Mouse (Mus musculus): ENCODE results near the gene Ddah1.
"Not testable (repeated sequence)": the region's sequence is repeated elsewhere in the genome, so short reads cannot be mapped to it uniquely, and the experiment has no call there.

Ddah1 gene

DNA sequence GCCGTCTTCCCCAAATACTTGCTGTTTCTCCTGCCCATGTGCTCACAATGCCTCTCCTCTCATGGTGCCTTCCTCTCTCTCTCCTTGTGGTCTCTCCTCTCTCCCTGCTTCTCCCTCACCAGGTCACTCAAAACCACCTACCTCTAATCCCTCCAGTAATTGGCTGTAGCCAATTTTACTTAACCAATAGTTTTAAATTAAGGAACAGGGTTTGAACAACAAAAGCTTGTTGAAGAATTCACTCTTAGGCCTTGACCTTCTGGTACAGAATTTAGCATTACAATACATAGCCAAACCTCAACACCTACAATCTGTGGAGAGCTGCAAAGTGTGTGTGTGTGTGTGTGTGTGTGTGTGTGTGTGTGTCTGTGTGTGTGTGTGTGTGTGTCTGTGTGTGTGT is 114.8 kb downstream of the Ddah1 start:
- no peak for DNase-seq

DNA sequence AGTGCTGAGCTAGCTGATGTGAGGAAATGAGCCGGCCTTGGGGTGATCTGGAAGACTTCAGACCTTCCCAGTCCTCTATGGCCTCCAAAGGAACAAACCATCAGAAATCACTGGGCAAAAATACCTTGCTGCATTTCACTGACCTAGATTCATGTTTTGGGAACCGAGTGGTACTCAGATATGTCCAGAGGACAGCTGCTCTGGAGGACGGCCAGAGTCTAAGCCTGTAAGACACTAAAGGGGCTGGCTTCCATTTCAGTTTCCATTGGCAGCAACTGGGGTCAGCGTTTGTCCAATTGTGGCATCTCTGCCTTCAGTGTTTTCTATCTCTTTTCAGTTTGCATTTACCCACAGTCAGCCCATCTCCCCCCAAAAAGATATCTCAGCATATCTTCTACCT is 115.7 kb downstream of the Ddah1 start:
- DNase-seq: peak in 1 of 2 experiments; percentile 44

DNA sequence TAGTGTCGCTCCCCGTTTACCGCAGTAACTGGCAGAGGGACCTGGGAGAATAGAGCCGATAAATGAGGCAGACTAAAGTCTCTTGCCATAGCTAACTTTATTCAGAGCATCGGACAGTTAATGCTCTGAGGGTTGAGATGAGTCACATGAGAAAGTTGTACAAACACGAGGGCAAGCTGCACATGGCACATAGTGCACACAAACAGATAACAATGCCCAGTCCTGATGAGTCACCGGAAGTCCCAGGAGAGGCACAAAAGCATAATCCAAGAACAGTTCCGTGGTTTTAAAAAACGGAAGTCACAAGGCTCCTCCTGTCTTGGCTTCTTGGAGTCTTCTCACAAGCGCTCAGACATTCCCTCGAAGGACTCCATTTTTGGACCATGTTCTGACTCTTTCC is 117.6 kb downstream of the Ddah1 start:
- no peak for DNase-seq

DNA sequence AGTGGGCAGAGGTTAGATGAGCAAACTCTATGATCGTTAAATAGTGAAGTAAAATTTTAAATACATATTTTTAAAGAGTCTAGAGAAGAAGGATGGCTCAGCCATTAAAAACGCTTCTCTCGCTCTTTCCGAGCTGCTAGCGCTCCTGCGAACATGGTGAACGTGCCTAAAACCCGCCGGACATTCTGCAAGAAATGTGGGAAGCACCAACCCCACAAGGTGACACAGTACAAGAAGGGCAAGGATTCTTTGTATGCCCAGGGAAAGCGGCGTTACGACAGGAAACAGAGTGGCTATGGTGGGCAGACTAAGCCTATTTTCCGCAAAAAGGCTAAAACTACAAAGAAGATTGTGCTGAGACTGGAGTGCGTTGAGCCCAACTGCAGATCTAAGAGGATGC is 120.4 kb downstream of the Ddah1 start:
- not testable (repeated sequence) for DNase-seq

DNA sequence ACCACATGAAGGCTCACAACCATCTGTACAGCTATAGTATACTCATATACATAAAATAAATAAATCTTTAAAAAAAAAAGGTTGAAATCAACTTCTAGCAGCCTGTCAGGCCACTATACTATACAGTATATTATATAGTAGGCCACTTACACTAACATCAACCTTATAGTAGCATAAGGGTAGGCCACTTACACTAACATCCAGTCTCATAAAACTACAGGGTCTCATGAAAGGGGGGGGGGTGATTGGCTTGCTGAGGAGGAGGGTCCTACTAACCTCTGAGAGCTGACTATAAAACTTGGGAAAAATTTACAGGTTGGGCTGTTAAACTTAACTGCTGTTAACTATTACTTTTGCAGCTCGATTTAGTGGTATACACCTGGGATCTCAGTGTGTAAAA is 121.9 kb downstream of the Ddah1 start:
- DNase-seq: no peak

DNA sequence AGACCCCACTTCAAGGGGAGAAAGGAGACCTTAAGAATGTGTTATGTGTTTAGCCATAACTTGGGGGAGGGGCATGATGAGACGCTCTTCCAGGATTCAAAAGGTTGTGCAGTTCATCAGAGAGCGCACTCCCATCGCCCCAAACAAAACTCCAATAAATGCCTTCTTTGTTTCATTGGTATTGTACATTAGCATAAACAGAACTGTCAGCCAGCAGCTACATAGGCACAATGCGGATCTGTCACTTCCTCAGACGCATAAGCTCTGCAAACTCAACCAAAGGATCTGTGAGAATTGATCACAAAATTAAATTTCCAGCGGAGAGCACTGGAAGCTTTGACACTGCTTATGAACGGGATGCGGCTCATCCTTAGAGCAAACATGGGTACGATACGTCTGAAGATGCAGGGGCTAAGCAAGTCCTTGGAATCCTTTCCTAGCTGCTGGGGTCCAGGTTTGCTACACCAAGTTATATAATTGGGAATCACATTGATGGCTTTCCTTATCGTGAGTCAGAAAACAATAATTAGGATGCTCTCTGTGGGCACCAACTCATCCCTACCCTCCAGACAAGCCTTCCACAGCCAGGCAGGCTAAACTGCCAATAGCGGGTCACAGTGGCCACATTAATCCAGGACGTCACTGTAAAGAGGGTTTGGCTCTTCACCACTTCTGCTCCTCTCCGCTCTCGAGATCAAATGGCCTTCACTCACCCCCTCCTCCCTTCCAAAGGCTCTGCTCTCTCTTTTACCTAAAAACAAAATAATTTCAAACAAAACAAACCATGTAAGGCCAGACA is 123.8 kb downstream of the Ddah1 start:
- no peak for DNase-seq

DNA sequence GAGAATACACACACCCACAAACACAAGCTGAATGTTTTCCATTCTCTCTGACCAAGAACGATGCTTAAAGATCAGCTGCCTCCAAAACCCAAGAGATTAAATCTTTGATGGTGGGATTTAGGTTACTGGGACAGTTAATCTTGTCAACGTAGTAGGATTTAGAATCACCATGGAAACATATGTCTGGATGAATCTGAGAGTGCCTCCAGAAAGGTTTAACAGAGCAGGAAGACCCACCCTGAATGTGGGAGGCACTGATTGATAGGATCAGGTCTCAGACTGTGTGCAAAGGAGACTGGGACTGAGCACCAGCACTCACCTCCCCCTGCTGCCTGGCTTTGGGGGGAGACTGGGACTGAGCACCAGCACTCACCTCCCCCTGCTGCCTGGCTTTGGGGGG is 124.8 kb downstream of the Ddah1 start:
- DNase-seq: no peak

DNA sequence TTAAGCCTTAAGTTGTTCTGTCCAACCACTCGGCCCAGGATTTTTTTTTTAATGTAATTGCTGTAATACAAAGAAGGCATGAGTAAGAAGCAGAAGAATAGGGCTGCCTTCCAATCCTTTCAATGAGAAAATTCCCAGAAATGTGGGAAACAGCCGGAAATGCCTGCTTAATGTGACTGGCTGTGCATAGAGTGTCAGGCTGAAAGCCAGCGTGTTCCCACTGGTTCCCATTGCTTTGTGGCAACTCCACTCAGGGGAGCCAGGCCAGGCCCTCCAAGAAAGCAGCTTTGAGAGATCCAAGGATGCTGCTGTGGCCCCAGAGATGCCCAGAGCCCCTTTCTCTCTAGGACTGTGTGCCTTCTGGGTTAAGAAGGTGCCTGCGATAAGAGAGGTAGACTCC is 126.9 kb downstream of the Ddah1 start:
- peak; percentile 33 to 59 for DNase-seq

DNA sequence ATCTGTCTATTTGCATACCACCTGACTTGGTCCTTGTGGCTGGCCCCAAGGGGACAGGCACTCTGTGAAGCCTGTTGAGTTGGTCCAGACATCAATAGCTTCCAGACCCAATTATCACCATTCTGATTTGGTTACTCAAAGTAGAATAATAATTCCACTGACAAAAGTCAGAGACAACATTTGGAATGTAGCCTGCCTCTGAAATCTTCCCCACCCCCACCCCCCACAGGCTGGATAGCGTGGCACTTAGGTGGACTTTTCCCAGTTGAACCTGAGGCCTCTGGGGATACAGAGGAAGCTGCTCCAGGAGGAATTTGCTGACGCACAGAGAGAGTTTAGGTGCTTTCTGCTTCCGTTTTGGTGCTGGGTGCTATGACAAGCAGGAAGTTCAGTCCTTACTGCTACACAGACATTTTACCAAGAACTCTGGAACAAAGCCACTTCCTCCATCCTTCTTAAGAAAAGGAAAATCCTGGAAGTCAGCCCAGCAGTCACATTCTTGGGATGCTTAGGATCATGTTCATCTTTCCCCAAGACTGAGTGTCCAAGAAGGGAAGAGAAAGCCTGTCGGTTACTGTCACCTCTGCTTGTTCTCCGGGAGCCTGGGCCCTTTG is 127.5 kb downstream of the Ddah1 start:
- peak in 1 of 2 experiments; percentile 49 for DNase-seq

DNA sequence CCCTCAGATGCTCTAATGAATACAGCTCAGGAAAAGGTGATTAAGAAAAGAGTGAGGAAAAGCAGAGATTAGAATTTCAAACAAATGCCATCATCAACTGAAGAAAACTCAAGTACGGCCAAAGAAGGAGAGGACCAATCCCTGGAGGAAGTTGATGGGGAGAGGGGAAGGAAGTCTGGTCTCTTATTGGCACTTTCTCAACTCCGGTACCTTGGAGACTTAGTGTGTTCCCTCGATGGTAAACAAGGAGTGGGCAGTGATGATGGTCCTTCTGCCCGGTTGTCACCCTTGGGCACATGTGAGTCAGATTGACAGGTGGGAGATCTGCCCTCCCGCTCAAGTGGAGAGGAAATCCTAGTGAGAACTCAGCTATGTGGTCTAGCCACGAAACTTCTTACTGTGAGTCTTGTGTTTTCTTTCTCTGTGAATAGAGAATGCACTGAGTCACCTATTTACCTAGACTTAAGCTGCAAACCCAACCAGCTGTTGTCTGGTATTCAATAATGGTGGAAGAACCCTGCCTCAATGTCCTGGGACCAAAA is 129.0 kb downstream of the Ddah1 start:
- DNase-seq: no peak

DNA sequence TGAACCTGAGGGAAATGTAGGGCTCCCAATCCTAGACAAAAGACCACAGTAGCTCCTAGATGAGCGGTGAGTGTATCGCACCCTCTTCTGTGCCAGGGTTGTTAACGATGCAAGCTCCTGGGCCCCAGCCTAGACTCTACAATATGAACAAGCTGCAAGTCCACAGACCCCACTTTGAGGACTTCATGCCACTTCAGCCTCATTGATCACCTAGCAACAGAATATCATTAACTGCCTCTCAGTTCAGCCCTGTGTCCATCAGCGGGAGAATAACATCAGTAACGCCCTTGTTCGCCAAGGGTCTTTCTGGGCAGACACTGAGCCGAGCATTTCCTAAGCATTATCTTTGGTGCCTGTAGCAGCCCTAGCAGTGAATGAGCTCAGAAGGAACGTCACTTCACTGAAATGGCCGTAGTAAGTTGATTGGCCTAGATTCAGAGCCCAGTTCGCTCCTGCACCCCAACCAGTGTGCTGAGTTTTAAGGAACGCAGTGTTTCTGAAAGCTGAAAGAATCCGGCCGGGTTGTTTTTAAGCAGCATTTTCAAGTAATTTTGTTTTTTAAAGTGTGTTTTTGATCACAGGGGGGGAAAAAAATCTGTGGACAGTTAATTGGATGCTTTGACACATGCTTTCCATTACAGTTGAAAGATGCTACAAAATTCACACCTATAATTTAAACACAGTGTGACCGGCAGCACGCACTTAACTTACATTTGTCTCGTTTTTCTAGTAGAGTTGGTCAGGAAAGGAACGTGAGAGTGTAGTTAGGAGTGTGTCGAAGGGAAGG is 132.1 kb downstream of the Ddah1 start:
- no peak for DNase-seq

DNA sequence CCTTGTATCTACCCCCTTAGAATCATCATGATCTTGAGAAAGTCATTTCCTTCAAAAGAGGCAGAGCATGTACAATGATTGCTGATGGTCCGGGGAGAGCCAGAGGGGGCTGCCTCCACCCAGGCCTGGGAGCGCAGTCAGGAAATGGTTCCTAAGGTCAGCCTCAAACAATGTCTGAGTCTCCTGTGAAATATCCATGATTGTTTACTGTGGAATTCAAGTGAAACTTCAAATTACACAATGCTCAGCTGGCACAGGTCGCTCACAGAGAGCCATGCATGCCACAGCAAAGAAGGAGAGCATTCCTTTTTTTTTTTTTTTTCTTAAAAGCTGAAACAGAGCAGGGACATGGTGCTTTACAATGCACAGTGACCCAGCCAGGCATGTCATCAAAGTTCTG is 134.0 kb downstream of the Ddah1 start:
- no peak for DNase-seq

DNA sequence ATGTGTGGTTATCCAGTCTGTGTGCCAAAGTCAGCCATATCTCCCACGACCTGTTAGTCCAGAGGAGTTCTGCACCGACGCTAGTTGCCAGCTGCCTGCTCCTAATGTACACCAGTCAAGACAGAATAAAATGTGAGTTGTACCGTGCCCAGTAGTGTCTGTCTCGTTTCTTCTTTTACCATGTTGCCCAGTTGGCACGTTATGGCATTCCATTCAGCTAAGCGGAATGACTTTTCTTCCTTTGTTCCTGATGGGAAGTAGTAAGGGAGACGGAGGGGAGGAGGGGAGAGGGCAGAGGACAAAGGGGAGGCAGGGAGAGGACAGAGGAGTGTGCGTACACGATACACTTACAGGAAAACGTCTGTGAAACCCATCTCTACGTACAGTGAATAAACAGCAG is 135.7 kb downstream of the Ddah1 start:
- DNase-seq: no peak

DNA sequence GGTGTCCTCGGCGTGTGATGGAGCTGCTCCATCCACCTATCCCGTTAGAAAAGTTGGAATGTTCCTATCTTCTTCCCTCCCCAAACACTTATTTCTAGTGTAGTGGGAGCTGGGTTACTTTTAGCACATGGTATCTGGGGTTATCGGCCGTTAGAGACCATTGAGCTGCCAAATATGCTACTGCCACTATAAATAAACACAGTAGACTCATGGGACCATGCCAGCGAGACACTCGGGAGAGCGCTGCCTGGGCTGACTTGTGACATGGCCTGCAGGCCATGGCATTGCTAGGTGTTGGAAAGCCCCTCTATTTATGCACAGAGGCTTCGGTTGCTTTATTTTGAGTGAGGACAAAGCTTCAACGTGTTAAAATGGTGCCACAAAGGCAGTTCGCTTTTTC is 139.3 kb downstream of the Ddah1 start:
- peak in 1 of 2 experiments; percentile 40 for DNase-seq

DNA sequence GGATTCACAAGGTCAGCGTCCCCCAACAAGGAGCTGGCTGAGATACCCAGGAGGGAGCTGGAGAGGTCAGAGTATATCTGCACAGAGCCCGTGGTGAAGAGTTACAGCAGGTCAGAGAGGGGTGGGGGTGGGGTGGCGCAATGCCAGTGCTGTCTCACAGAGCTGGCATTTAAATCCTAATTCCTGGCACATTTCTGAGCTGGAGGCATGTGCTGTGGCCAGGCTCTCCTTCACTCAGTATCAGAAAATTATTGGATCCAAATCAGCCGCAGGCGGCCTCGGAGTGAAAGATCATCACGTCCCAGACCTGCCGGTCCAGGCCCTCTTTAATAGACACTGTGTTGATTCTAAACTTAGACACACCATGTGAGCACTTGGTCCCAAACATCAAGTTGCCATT is 141.4 kb downstream of the Ddah1 start:
- DNase-seq: no peak

DNA sequence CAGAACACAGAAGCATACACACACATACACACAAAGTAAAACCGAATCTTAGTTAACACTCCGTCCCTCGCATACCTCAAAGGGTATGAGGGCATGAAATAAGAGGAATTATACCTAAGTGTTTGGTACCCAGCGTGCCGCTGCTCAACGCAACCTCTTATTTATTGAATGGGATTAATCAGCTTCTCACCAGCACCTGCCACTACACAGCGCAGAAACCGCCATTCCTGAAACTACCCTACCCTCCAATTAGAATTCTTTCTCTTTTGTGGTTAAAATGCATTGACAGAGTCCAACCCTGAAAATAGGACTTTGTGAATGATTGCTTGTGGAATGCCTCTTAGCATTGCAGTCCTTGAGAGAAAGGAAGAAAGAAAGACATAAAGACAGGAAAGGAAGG is 145.1 kb downstream of the Ddah1 start:
- DNase-seq: no peak

DNA sequence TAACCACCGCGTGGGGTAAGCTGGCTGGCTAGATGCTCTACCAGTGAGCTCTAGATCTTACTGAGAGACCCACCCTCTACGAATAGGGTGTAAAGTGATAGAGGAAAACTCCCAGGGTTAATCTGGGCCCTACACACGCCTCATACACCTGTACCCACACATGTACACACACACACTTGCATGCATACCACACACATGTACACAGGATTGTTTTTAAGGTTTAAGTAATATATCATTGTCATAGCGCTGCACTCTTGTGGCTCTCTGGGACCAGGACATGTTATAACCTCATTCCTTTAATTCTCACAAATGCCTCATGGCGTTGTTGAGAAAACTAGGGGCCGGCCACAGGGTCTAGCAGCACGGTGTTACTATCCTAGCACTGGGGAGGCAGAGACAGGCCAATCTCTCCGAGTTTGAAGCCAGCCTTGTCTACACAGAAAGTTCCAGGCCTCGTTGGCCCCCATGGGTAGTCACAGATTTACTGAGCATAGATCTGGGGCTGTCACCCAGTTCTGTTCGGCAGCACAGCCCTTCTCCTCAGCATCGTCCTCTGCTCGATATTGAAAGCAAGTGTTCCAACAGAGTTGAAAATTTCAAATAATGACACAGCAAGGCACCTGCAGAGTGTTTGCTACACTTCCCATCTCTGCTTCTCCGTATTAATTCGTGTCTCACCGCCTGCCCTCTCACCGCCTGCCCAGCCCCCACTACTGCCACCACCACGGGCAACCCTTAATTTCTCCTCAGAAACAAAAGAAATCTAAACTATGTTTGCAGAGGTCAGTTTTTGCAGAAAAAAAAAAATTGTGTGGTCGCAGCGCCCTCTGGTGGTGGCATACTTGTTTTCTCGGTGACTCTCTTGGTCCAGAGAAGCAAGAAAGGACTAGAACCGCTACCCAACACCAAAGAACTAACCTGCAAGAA is 146.6 kb downstream of the Ddah1 start:
- peak; percentile 55 to 75 for DNase-seq

DNA sequence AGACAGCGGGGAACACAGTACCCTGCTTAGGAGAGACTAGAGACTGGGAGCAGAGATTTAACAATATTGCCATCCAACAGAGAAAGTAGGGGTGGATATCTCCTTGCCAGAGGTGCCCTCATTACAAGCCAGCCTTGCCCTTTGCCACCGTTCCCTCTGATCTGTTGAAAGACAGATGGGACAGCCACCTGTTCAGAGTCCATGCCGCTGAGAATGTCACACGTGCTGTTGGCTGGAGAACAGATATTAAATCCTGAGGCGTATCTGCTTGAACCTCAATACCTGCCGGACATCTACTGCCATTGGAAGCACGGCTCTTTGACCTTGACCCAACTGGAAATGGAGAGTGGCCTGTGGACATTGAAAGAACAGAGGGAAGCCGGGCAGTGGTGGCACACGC is 148.1 kb downstream of the Ddah1 start:
- DNase-seq: no peak

DNA sequence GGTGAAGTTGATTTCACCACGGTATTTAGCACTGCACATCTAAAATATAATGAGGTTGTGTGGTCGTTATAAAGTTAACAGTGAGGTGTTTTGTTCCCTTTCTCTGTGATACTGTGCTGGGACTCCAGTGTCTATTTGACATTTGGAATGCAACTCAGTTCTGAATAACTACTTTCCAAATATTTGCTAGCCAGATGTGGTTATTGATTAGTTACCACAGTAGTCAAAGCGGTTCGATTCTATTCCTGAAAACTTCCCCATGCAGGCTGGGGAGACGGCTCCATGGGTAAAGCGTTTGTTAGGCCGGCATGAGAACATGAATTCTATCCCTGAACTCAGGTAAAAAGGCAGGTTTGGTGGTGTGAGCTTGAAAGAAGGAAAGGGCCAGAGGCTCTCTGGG is 154.0 kb downstream of the Ddah1 start:
- no peak for DNase-seq

DNA sequence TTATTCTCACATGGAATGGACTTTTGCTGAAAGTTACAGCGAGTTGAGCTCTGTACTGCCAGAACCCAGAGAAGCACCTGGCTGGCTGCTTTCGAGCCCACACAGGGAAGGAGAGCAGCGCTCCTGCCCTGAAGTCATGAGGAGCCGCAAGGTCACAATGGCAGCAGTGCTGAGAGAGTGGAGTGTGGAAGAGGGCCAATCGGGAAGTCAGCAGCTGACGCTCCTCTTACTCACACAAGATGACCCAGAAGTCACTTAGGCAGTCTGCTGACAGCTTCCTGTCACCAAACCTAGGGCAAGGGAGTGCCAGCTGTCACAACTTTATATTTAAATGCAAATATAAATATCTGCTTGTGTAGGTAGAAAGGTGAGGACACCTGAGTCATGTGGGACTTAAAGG is 154.8 kb downstream of the Ddah1 start:
- DNase-seq: no peak

DNA sequence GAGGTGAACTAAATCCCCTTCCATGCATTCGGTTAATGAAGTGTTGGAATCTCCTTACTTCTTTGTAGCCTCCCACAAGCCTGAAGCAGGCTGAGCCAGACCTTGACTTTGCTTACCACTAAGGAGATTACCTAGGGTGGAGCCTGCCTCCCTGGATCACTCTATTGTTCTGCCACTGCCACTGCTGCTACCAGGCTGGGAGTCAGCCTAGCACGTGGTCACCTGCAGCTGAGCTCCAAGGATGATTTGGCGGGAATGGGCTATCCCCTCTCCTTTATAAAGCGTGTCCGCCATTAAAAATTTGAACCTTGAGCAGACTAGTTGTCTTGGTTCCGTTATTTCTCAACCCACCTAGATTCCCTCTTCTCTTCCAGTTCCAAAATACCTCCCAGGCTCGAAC is 155.5 kb downstream of the Ddah1 start:
- DNase-seq: not testable (repeated sequence)

DNA sequence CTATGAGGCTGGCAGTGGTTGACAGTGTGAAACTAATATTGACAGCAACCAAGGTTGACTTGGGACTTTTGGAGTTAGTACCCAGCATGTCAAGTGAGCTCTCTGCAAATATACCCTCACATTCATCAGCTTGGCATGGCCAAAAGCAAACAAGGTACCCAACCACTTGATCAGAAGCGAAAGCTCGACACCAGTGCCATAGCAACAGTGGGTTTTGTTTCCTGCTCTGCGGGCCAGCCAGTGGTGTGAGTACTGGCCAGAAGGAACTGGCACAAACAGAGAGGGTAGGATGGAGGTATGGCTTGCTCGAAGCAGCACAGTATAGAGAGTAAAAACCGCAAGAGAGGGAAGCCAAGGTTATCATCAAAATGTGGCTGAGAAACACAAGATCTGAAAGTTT is 157.9 kb downstream of the Ddah1 start:
- no peak for DNase-seq

DNA sequence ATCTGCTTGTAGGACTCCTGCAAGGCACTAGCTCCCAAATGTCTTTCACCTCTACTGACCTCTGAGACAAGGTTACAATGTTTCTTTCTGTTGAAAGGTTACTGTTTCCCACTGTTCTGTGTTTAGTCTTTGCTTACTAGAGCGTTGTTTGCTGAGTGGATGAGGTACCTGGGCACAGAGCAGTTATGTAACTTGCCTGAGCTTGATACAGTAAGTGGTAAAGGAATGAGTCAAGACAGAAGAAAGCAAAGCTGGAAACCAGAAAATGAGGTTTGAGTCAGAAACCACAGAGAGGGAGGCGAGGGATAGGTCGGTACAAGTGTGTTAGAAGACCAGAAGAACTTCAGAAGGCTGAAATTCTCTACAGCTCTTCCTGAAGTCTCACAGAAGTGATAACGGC is 158.4 kb downstream of the Ddah1 start:
- no peak for DNase-seq
